In the genomic region with DNA sequence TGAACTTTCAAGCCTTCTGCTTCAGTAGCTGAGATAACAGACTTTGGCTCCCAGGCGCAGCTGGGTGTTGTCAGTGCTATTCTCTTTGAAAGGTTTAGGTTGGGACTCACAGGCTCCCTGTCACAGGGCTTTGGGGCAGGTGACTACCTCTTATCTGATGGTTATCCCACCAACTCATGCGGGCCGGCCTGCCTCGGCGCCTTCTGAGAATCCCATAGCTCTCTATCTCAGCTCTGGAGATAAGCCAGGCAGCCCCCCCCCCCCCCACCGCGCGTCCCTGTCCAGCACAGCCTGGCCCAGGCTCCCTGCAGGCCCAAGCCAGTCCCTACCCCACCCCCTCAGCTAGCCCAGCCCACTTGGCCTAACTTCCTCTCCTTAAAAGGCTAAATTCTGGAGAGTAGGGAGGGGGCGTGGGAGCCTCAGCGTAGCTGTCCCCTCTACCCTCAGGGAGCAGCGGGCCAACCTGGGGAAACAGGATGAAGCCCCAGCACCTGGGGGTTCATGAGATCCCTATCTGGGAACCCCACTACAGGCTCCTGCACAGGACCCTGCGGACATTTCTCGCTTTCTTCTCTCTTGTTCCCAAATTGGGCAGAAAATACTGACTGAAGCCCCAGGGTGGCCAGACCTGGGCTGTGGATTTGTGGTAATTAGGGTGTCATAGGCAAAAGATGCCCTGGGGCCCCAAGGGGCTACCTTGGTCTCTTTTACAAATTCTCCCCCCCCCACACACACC, we compare ENCODE assay signal across 8 mouse cellular contexts. TPM values are rescaled to one million over a fixed set of nuclear protein-coding genes. Genes with fewer than 3 reads are reported as not detected.
DNase-seq lines count a peak whose midpoint lies in the region; ATAC-seq lines count a peak whose summit lies in the region.

No protein-coding gene starts in this region.

- WGBS in embryonic facial prominence, embryonic 14.5 days: 14% methylated on average over 9 of the region's 13 CpGs
- 14% methylated on average over 13 of the region's 13 CpGs for WGBS in liver, embryonic 12.5 days (ENCODE audit: insufficient replicate concordance)

- H3K27me3 ChIP-seq in embryonic facial prominence, embryonic 14.5 days (replicated peaks; ENCODE audit: control insufficient read depth, insufficient read depth, low read length): no peaks in the 10 kb centered on the region
- H3K27me3 ChIP-seq in liver, embryonic 12.5 days (replicated peaks): no peaks in the 10 kb centered on the region

- H3K9ac ChIP-seq in embryonic facial prominence, embryonic 14.5 days (ENCODE audit: low read depth, low read length): peak overlapping the region; percentile 23; the same call in 1 of the 2 replicates
- peak overlapping the region; percentile 49 for H3K9ac ChIP-seq in liver, embryonic 12.5 days

- H3K27ac ChIP-seq in embryonic facial prominence, embryonic 14.5 days (replicated peaks; ENCODE audit: low read depth, low read length): no peak overlapping the region; the same call in 1 of the 2 replicates
- peak overlapping the region; percentile 85 for H3K27ac ChIP-seq in liver, embryonic 12.5 days

- H3K4me2 ChIP-seq in embryonic facial prominence, embryonic 14.5 days (ENCODE audit: low read depth, low read length): peak overlapping the region; percentile 15; the same call in 1 of the 2 replicates
- peak overlapping the region; percentile 37 for H3K4me2 ChIP-seq in liver, embryonic 12.5 days

- ATAC-seq in embryonic facial prominence, embryonic 14.5 days (ENCODE audit: low read depth): peak; percentile 48
- peak; percentile 39 to 56; a peak in 3 of 4 replicates for ATAC-seq in hematopoietic stem cell, adult 5-6 weeks (replicated peaks in 1 of 2; ENCODE audit: insufficient read depth in 1 of 2, low FRiP score in 2 of 2, low TSS enrichment in 1 of 2, low read depth in 1 of 2, poor library complexity in 2 of 2, severe bottlenecking in 2 of 2)
- ATAC-seq in liver, embryonic 12.5 days: peak; percentile 65
- peak; percentile 40 for ATAC-seq in neutrophil, adult 5-6 weeks (ENCODE audit: extremely low read depth, insufficient number of reproducible peaks, low FRiP score, poor library complexity, severe bottlenecking)
- no peak for ATAC-seq in cerebellum, adult (ENCODE audit: insufficient number of reproducible peaks, low FRiP score, low TSS enrichment)

- DNase-seq in 416B (ENCODE audit: low read depth): peak; percentile 71
- DNase-seq in CD4-positive helper T cell, adult 2 months (ENCODE audit: low read depth, low spot score): peak; percentile 64
- DNase-seq in embryonic facial prominence, embryonic 14.5 days (ENCODE audit: low spot score): peak; percentile 75
- no peak for DNase-seq in frontal cortex, postnatal 25 days (ENCODE audit: low spot score in 2 of 2)

- no peaks in the 10 kb centered on the region for H3K9me3 ChIP-seq in embryonic facial prominence, embryonic 14.5 days (ENCODE audit: control insufficient read depth, low read length)
- H3K9me3 ChIP-seq in liver, embryonic 12.5 days (replicated peaks): no peaks in the 10 kb centered on the region

- no peaks in the 10 kb centered on the region for H3K36me3 ChIP-seq in embryonic facial prominence, embryonic 14.5 days (ENCODE audit: control insufficient read depth, insufficient read depth, low read length)
- no peaks in the 10 kb centered on the region for H3K36me3 ChIP-seq in liver, embryonic 12.5 days

- no peak overlapping the region for H3K4me3 ChIP-seq in embryonic facial prominence, embryonic 14.5 days (ENCODE audit: low read depth, low read length)
- H3K4me3 ChIP-seq in liver, embryonic 12.5 days: no peak overlapping the region; the same call in 1 of the 2 replicates

- peaks cover 22% of the 10 kb centered on the region for H3K4me1 ChIP-seq in embryonic facial prominence, embryonic 14.5 days (ENCODE audit: control insufficient read depth, insufficient read depth, low read length)
- peaks cover 94% of the 10 kb centered on the region for H3K4me1 ChIP-seq in liver, embryonic 12.5 days

RNA-seq across cellular contexts. Expression of a gene that starts 19.8 kb away (rescaled TPM):
- polyA plus RNA-seq in embryonic facial prominence, embryonic 14.5 days (2014; fragmentation: Nextera tagmentation; extraction: Ambion mirVana): 12,527 and 12,883 TPM in 2 replicates
- total RNA-seq in hematopoietic stem cell, adult 5-6 weeks (2017): 2,681 and 4,323 TPM in 2 replicates
- polyA plus RNA-seq in liver, embryonic 12.5 days (2016; fragmentation: Nextera tagmentation; extraction: Ambion mirVana): 7,775 and 7,997 TPM in 2 replicates
- total RNA-seq in neutrophil, adult 5-6 weeks (2017): 7,503 and 8,865 TPM in 2 replicates

RNA-seq across cellular contexts. Expression of a gene that starts 31.2 kb away (rescaled TPM):
- 9.2 and 9.4 TPM in 2 replicates for polyA plus RNA-seq in embryonic facial prominence, embryonic 14.5 days (2014; fragmentation: Nextera tagmentation; extraction: Ambion mirVana)
- 1.8 and 5.8 TPM in 2 replicates for total RNA-seq in hematopoietic stem cell, adult 5-6 weeks (2017)
- 5.8 and 6.1 TPM in 2 replicates for polyA plus RNA-seq in liver, embryonic 12.5 days (2016; fragmentation: Nextera tagmentation; extraction: Ambion mirVana)
- total RNA-seq in neutrophil, adult 5-6 weeks (2017): 5.9 and 8.2 TPM in 2 replicates

RNA-seq across cellular contexts. Expression of a gene that starts 33.8 kb away (rescaled TPM):
- polyA plus RNA-seq in embryonic facial prominence, embryonic 14.5 days (2014; fragmentation: Nextera tagmentation; extraction: Ambion mirVana): 338 and 413 TPM in 2 replicates
- 6.3 and 7.0 TPM in 2 replicates for total RNA-seq in hematopoietic stem cell, adult 5-6 weeks (2017)
- 69.1 and 69.4 TPM in 2 replicates for polyA plus RNA-seq in liver, embryonic 12.5 days (2016; fragmentation: Nextera tagmentation; extraction: Ambion mirVana)
- total RNA-seq in neutrophil, adult 5-6 weeks (2017): not detected in 2 replicates

Comparison
In these comparisons a context has a peak if more than half of its experiments do, and no peak if none do; other contexts are left out.
1. DNase-seq: peak in 416B (single experiment), CD4-positive helper T cell, adult 2 months (single experiment) and embryonic facial prominence, embryonic 14.5 days (single experiment); none in frontal cortex, postnatal 25 days (0 of 2).